Mouse (Mus musculus): ENCODE data around the gene Them5.

Gene Them5

GRCm38 (mm10) chr3:94341959-94342422 lies at the start of gene Them5:
Gene Them5 (plus strand): TSS chr3:94342099.
- peak; percentile 8 for DNase-seq (ENCODE audit: low spot score)

- no peak for DNase-seq (ENCODE audit: low spot score)
Observed at GRCm38 (mm10) chr3:94305457-94305856, 36.4 kb upstream of the Them5 start.

- DNase-seq (ENCODE audit: low spot score), result no peak
Observed at GRCm38 (mm10) chr3:94306975-94307374, 34.9 kb upstream of the Them5 start.

DNA sequence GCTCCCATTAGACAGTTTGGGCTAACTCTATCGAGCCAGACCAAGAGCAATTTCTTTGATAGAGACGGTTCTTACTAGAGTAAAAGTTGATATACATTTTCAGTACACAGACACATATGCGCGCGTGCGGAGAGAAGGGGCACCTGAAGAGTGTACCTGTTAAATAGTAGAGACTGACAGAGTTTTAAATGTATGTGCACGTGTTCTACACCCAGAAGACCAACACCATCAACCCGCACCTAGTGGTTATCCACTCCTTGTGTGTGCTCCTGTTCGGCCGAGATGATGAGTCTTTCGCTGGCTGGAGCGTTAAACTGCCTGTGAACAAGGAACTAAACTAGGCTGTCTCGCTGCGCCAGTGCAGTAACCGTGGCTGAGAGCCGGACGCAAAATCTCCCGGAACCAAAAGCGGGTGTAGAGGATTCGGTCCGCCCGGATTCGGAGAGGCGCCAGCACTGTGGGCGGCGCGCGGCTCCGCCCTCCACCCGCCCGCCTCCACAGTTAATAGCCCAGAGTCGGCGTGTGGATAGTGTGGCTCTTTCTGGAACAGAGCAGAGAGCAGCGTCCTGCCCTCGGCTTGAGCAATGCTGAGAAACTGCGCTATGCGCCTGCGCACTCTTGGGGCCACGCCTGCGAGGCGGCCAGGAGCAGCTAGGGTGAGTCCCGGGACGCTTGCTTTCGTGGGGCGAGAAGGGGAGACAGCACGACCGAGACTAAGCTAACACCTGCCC lies 32.1 kb upstream of the Them5 start, which contains the start of gene Them4:
Gene Them4, plus strand, starts transcription at position 457 of the 731 bp plus-strand sequence.
- DNase-seq (ENCODE audit: low spot score), result peak; percentile 95

- DNase-seq (ENCODE audit: low spot score), result no peak
Observed at GRCm38 (mm10) chr3:94310491-94310890, 31.4 kb upstream of the Them5 start.

DNA sequence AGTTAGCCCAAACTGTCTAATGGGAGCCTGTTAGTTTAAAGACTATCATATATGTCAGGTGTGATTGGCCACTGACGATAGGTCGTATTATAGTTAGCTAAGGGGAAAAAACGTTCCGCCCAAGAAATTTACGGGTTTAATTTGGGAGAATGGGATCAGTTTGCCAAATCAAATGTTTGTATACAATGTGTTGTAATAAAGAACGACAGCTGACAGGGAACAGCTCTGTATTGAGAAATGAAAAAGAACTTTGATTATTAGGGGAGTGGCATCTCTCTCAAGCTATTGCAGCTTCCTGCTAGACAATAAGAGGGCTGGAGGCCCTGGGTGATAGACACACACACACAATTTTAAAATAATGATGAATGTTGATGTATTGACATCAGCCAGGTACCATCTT lies 31.0 kb upstream of the Them5 start:
- no peak for DNase-seq (ENCODE audit: low spot score)

- no peak for DNase-seq (ENCODE audit: low spot score)
Observed at GRCm38 (mm10) chr3:94311376-94311775, 30.5 kb upstream of the Them5 start.

- no peak for DNase-seq (ENCODE audit: low spot score)
Observed at GRCm38 (mm10) chr3:94328681-94329080, 13.2 kb upstream of the Them5 start.

DNA sequence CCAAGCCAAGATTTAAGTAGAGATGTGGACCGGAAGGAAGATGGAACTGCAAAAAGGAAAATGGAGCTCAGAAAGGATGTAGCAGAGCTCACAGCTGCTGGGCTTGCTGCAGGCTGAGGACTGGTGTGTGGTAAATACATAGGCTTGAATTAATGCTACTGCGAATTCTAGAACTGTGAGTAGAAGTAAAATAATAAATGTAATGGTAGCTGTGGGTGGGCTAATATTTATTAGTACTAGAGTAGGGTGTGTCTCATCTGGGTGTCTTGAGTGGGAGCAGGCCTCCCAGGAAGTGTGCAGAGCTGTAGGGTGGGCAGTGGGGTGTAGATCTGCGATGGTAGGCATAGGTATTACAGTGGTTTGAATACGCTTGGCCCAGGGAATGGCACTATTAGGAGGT lies 7.5 kb upstream of the Them5 start:
- no peak for DNase-seq (ENCODE audit: low spot score)

- no peak for DNase-seq (ENCODE audit: low spot score)
Observed at GRCm38 (mm10) chr3:94338522-94338921, 3.4 kb upstream of the Them5 start.

DNA sequence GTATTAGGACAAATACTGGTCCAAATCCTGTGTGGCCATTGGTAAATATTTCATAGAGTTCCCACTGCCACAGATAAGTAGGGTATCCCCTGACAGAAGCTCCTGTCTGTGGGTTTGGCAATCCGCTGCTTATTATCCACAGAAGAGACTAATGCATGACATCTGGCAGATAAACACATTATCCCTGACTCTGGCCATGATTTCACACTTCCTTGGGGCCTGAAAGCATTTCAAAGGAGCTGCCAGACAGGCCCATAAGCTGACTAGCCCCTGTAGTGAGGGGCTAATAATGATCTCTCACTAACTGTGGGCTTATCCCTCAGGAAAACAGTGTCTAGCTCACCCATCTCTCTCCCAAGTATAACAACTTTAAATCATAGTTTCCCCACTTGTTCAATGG lies 653 bp downstream of the Them5 start:
- DNase-seq (ENCODE audit: low spot score), result no peak

DNA sequence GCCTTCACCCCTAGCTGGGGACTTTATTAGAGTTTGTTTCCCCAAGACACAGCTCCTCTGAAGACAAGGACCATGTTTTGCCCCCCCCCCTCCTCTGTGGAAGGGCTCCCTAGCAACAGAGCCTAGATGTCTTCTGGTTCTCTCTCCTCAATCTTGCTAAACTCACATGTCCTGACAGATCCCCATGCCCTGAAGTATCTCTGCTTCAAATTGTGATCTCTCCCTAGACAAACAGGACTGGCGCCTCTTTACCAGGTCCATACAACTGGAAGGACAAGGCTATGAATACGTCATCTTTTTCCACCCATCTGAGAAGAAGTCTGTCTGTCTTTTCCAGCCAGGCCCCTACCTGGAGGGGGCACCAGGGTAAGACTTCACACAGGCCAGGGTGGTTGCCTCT lies 2.3 kb downstream of the Them5 start:
- no peak for DNase-seq (ENCODE audit: low spot score)

- no peak for DNase-seq (ENCODE audit: low spot score)
Observed at GRCm38 (mm10) chr3:94344897-94345296, 3.0 kb downstream of the Them5 start.

DNA sequence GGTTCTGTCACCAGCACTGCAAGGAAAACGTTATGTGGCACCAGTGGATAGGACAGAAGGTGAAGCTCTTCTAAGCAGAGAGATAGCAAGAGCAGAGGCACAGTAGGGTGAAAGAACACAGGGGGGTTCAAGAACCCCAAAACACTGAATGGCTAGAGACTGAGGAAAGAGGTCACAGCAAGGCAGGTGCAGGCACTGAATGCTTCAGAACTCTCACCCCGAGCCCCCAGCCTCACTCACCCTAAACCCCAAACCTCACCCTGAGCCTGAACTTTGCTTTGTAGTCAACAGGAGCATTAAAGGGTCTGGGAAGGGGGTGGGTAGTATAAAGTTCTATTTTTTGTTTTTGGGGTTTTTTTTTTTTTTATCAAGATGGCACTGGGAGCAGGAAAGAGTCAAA lies 6.2 kb downstream of the Them5 start:
- DNase-seq (ENCODE audit: low spot score), result no peak

DNA sequence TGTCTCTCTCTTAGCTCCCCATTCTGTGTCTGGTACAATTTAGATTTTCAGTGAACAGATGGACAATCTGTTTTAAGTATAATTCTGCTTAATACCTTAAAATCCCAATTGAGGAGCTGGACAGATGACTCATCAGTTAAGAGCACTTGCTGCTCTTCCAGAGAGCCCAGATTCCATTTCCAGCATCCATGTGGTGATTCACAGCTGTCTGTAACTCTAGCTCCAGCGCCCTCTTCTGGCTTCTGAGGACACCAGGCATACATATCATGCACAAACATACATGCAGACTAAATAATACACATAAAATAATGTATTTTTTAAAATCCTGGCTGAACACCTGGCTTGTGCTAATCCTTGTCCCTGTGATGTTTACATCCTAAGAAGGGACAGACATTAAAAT lies 18.9 kb downstream of the Them5 start:
- no peak for DNase-seq (ENCODE audit: low spot score)

DNA sequence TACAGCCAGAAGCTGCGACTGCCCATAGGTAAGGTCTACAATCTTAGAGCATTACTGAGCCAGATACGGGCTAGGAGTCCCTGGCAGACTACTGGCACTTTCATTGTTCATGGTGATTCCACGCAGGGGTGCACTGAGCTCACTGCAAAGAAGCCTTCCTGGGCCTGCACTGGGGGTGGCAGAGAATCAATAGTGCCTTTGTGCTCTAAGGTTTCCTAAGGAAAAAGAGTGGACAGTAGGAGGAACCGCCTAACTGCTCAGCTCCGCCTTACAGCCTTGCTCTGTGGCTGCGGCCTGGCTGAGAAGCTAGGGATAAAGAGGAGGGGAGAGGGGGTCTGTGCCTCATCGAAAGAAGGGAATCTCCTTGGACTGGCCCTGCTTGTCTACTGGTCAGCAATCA lies 20.2 kb downstream of the Them5 start, which contains the start of gene C2cd4d:
Gene C2cd4d, plus strand, starts transcription at position 301 of the 400 bp plus-strand sequence.
- DNase-seq (ENCODE audit: low spot score), result no peak

GRCm38 (mm10) chr3:94363291-94364153 lies 21.6 kb downstream of the Them5 start:
- DNase-seq (ENCODE audit: low spot score), result peak; percentile 72

- no peak for DNase-seq (ENCODE audit: low spot score)
Observed at GRCm38 (mm10) chr3:94364154-94364526, 22.2 kb downstream of the Them5 start.

DNA sequence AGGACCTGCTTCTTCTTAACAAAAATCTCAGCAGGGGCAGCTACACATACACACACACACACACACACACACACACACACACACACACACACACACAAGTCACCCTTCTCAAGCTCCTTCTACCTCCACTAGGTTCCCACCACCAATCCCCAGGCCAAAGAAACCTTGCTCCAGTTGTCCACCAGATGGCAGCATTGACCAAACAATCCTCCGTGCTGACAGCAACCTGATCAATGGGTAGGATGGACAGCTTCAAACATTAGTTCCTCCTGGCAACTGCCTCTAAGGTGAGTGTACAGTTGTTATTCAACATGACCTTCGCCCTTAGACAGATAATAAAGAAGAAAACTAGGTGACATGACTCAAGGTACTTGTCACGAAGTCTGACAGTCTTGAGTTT lies 24.9 kb downstream of the Them5 start:
- peak; percentile 62 for DNase-seq (ENCODE audit: low spot score)

DNA sequence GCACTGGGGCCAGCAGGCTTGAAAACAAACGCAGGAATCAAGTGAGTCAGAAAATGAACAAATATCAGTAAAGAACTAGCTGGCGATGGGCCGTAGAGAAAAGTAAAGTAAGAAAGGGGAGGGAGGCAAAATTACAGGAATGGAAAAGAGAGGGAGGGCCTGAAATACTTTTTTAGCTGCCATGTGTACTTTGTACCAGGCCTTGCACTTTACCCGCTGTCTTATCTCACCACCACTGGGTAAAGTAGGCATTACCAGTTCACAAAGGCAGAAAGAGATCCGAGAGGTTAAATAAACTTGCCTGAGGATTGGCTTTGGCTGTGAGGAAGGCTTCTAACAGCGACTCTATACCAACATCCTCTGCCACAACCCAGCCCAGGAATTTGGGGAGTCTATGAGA lies 25.6 kb downstream of the Them5 start:
- no peak for DNase-seq (ENCODE audit: low spot score)

GRCm38 (mm10) chr3:94368631-94369030 lies 26.7 kb downstream of the Them5 start:
- no peak for DNase-seq (ENCODE audit: low spot score)

- DNase-seq (ENCODE audit: low spot score), result no peak
Observed at GRCm38 (mm10) chr3:94369709-94370108, 27.8 kb downstream of the Them5 start.

DNA sequence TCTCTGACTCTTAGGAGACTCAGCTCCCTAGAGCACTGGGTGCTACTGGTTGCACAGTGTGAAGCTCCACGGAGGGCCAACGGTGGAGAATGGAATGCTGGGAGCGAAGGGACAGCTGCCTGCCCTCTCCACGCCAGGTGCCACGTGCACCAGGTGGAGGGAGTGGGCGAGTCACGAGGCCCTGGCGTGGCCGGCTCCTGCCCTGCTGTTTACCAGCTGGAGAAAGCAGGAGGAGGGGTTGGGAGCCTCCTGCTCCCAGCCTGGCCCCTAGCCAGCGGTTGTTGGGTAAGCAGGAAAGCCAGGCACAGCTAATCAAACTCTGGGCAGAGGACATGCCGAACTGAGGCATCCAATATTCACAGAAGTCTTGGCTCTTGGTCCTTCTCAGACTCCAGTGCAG lies 29.7 kb downstream of the Them5 start:
- DNase-seq (ENCODE audit: low spot score), result peak; percentile 85
